Mouse (Mus musculus): Measurements from ENCODE around the gene Bbs9. TPM values are rescaled to one million over a fixed set of nuclear protein-coding genes. Genes with fewer than 3 reads are reported as not detected.
A peak's percentile ranks its signal among the peaks of the same experiment; 100 is the strongest.

The Bbs9 gene
- total RNA-seq, 2 experiments from 2014 or later = 13.1 to 14.0 TPM

DNA sequence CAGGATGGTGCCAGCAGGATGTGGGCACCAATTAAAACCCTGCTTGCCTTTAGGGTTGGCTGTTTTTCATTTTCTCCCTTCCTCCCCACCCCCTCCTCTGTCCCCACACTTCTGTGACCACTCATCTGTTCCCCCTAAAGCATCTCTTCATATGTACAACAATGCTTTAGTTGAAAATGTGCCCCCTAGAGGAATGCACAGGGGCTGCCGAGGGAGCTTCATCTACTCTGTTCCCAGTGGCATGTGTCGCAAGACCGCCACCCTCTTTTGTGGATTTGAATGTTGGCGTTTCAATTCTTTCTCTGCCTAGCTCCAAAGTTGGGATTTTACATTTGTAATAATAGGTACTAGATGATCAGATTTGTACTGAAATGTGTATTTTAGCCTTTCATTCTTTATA, 204.0 kb downstream of the Bbs9 start:
- intact Hi-C loops (cut with DNase I) = loop anchor here (5.0 kb wide), 1 partner anchor 52 kb away; no protein-coding TSS in a partner anchor
- DNase-seq = no peak

DNA sequence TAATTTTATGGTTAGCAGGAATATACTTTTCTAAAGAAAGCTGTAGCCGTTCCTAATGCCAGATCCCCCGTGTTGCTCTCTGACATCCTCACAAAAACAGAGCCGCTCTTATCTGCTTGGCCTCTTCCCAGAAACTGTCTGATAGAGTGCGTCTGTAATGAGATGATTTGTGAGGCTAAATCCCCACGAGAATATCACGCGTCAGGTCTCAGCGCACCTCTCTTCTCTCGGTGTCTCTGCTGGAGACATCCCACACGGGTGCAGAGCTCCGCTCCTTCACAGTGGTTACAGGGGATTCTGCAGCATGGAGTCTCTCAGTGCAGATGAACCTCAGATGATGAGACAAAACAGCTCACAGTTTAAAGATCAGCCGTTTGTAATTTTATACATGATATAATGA, 204.5 kb downstream of the Bbs9 start:
- no peak for DNase-seq
- intact Hi-C loops (cut with DNase I) = no loop called here

DNA sequence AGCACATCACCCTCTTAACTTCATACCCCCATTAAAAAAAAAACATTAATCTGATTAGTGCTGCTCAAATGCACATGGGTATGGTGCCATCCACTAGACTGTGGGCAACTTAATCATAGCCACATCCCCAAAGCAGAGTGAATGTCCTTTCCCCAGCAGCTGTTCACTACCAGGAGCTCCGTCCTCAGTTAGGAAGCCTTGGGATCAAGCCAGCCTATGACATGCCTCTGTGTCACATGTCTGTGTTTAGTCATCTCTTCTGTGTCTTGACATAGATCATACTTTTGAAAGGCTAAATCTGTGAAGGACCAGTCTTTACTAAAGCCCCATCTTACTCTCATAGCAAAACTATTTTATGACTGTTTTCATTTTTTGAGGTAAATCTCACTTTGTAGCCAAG, 205.0 kb downstream of the Bbs9 start:
- intact Hi-C loops (cut with DNase I) = no loop called here
- peak; percentile 29 to 56 for DNase-seq

DNA sequence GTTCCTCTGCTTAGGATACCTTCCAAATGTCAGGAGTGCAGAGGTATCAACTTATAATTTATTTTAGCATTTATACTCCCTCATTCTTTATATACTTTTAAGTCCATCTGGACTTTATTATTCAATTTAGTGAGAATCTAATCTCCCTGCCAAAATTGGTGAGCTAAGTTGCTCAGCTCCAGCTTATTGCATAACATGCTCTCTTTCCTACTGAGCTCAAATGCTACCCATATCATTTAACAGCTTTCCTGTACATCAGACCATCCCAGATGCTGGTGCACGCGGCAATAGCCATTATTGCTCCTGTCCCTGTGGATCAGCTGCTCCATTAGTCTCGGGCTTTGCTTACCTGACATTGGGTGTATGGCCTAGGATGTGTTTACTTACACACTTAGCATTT, 208.3 kb downstream of the Bbs9 start:
- no peak for DNase-seq
- intact Hi-C loops (cut with DNase I) = no loop called here

DNA sequence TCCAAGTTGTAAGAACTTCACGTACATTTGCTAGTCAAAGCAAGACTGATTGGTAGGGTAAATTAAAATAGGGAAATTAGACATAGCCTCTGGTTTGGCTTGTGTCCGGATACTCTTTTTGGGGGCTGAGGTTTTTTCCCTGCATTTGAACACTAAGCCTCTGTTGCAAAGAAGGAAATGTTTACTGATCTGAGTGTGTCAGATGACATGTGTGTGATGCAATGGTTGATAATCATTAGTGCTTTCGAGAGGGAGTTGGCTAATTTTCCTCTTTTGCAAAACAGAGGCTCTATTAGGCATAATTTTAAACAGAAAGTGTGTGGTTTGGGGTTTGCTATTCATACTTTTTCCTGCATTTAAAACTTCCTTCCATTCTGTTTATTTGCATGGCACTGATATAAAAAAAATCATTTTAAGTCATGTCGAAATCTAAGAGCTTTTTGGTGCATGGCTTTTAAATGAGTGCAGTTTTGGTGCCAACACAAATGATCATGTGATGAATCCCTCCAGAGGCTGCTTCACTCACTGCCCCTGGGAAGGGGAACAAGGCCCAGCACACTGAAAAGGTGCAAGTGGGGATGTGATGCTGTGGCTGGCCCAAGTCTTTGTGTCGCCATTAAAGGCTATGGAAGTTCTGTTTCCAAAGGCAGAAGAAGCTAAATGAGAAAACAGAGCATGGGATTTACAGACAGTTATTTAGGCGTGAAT, 211.4 kb downstream of the Bbs9 start:
- DNase-seq = no peak
- intact Hi-C loops (cut with DNase I) = no loop called here

DNA sequence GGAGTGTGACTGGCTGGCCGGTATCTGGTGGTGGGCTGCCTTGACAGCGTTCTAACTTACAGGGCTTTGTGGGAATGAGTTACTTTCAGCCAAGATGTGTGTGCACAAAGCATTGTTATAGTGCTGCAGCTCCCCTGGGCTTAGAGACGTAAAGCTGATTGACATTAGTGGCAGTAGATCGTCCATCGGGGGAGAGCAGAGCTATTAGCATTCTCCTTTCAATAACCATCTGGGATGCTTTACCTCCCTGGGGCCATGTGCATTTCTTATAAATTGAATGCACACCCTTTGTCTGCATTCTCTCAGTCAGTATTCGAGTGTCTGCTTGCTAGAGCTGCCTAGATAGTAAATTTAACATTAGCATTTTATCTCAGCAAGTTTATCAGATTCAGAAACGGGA, 214.7 kb downstream of the Bbs9 start:
- no peak for DNase-seq
- intact Hi-C loops (cut with DNase I) = no loop called here

DNA sequence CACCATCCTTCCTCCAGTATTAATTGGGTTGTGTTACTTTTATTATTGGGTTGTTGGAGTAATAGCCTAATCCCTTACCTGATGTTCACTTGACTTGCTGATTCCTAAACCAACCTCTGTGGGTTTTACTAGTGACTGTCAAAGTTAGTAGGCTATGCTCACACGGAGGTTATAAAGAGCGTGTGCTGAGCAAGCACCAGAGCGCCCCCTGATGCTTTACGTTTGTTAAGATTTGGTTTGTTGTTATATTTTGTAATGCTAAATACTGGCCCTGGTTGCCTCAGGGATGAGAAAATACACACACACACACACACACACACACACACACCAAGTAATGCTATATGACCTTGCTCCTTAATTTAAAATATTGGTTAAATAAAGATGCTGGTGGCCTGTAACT, 219.9 kb downstream of the Bbs9 start:
- intact Hi-C loops (cut with DNase I) = no loop called here
- no peak for DNase-seq

DNA sequence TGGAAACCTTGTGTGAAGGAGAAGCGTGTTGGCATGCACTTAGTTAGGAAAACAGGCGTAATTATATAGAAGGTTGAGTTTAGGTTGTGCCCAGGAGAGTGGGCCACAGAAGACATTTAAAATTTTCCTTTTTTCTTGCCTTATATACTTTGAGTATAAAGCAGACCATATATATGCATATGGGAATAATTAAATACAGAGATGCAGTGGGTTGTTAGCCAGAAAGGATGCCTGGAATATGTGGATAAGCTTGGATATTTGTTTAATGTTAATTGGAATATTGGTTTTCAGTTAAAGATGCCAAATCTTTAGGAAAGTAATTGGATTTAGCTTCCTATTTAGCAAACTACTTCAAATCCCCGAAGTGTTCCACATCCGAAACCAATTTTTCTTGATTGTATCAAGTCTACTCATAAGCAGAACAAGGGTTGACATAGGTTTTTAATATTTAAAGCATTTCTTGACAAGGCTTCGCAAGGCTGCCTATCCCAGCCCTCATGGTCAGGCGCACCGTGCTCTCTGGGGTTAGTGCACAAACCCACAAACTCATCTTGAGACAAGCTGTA, 221.4 kb downstream of the Bbs9 start:
- intact Hi-C loops (cut with DNase I) = no loop called here
- no peak for DNase-seq

DNA sequence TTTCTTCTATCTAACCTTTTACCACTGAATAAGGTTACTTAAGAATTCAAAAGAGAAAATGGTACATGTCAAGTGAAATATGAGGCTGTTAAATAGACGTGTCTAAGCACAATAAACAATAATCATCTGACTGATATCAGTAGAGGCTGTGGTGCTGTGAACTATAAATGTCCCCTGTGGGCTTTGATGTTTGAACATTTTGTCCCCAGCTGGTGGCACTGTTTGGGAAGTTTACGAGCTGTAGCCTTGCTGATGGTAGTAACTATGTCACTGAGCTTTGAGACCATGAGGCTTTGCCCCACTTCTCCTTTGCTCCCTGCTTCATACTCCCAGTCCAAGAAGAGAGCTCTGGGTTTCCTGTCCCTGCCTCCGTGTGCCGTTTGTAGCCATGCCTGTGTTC, 222.3 kb downstream of the Bbs9 start:
- no peak for DNase-seq
- intact Hi-C loops (cut with DNase I) = no loop called here

DNA sequence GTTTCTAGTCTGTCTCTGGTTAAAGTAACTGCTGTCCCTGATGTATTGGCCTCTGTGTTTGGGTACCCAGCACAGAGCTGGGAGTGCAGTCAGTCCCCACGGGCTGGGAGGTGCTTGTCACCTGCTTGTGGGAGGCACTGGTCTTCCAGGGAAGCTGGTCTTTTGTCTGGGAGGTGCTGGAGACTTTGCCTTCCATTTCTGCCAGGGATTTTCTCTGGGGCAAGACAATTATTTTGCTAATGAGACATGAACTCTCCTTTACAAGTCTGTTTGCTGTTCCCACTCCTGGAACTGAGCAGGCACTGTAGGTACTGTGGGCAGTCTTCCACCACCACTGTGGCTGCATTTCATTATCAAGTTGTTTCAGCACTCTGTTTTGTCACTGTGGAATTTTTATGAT, 223.0 kb downstream of the Bbs9 start:
- no peak for DNase-seq
- intact Hi-C loops (cut with DNase I) = no loop called here

DNA sequence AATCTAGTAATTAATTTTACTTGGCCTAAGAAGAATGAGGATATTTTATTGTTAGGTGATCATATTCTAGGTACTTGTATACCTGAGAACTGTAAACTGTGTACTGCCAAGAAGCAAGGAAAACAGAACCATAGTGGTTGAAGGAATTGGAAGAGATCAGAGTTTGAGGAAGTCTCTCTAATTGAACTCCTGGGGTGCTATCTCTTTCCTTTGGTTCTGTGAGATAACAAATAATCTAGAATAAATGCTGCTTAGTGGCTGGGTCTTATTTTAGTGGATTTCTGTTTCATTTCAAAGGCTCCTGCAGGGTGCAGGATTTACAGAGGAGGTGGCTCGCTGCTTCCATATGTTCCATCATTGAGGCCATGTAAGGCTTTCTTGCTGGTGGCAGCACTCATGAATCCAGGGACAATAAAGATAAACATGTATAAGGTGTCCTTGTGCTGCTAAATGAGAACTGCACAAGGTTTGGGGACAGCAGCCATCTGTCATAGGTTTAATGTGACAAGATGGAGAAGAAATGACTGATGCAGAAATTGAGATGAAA, 226.6 kb downstream of the Bbs9 start:
- DNase-seq = no peak
- intact Hi-C loops (cut with DNase I) = loop anchor here (10.0 kb wide), 2 partner anchors 77 to 147 kb away; no protein-coding TSS in a partner anchor

DNA sequence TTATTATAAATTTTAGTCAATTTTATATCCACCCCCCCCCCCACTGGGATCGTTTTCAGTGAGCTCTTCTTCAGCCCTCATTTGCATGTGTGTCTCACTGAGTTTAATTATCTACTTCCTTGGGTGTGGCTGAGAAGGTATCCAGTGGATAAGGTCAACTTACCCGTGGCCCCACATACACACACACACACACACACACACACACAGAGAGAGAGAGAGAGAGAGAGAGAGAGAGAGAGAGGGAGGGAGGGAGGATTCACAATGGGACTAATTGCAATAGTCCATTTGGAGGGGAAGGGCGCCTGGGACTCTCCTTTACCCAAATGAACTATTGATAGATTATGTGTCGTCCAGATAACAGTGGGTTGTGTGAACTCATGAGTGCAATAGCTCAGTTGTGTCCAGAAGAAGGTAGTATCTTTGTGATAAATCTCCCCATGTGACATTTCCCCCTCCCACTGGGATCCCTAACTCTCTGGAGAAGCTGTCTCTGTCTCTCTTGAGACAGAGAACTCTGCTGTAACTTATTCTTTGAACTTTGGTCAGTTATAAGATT, 227.4 kb downstream of the Bbs9 start:
- intact Hi-C loops (cut with DNase I) = loop anchor here (10.0 kb wide), 2 partner anchors 78 to 148 kb away; no protein-coding TSS in a partner anchor
- no peak for DNase-seq

DNA sequence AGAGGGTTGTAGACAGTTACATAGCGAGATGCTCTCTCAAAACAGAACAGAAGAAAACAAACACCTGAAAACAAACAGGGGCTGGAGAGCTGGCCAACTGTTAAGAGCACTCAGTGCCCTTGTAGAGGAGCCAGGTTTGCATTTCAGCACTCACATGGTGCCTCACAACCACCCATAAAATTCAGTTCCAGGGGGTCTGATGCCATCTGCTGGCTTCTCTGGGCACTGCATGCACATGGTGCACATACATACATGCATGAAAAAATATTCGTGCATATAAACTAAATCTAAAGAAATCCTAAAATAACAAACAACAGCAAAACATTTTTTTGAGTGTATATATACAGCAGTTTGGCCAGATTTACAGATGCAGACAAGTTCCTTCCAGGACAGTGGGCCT, 228.0 kb downstream of the Bbs9 start:
- intact Hi-C loops (cut with DNase I) = loop anchor here (10.0 kb wide), 2 partner anchors 79 to 149 kb away; no protein-coding TSS in a partner anchor
- DNase-seq = no peak

DNA sequence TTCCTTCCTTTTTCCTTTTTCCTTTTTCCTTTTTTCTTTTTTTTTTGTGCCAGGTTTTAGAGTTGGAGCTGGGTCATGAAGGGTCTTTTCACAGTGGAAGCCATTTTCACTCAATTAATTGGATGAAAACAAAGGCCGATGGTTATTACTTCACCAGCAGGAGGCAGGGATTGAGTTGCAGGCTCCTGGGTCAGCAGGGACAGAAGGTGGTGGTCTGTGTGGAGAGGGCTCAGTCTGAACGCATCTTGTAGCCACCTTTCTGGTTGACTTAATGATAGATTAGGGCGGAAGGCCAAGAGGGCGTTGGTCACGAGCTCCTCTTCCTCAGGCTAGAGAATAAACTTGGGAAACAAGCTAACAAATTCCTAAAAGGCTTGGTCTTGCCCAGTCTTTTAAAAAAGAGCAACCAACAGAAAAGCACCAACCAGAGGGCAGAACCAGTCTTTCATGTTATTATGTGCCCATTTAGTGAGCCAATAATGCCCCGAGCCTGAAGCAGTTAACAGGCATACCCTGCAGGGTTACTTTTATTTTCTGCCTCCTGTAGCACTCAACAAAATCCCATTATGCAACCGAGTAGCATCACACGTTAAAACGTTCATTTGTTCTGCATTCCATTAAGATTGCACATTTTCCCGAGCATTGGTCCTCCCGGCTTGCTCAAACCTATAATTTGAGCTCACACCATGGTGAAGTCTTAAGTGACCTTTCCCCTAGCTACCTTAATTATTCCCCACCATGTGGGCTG, 231.8 kb downstream of the Bbs9 start:
- intact Hi-C loops (cut with DNase I) = loop anchor here (10.0 kb wide), 2 partner anchors 83 to 153 kb away; no protein-coding TSS in a partner anchor
- no peak for DNase-seq

DNA sequence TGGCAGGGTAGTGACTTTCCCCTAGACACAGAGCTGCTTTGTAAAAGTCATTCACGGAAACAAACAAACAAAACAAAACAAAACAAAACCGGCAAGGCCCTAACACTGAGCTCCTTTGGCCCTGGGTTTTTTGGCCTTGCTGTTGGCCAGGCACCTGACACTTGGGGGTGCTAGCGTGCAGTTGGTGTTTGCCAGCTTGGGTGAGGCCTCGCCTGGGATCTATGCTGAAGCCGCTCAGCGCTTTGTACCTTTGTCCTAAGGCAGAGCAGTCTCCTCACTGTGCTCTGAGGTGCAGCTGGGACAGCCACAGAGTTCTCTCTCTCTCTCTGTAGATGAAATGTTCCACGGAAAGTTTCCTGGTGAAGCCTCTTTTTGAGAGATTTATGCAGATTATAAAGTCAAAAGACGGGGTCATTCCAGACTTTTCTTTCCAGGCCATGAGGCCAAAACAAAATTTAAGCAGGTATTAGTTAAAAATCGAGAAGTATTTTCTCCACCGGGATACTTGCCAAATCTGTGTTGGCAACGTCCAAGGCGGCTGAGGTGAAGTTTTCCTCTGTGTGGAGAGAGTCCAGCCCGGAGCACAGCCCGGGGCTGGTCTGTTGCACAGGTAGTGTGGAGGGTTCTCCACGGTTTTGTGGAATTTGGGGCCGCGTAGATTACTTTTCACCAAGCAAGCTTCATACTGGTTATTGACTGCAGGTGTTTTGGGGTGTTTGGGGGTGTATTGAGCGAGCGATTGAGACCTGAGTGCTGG, 233.6 kb downstream of the Bbs9 start:
- intact Hi-C loops (cut with DNase I) = loop anchor here (10.0 kb wide), 2 partner anchors 84 to 154 kb away; no protein-coding TSS in a partner anchor
- peak; percentile 65 to 78 for DNase-seq

DNA sequence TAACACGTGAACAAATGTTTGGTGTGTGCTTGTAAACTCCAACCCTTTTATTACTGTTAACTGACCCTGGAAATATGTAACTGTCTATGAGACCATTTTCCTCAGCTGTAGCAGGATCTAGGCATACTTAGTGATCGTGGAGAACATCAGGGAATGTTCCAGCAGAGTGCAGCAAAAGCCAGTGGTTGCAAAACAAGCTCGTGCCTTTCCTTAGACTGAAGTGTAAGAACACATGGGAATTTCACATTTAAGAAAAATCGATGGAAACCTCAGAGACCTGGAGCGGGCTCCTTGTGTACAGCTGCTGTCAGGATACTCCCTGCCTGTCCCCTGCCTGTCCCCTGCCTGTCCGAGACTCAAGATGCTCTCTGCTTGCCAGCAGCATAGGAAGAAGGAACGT, 234.5 kb downstream of the Bbs9 start:
- DNase-seq = peak in 1 of 2 experiments; percentile 29
- intact Hi-C loops (cut with DNase I) = loop anchor here (10.0 kb wide), 2 partner anchors 305 to 505 kb away; no protein-coding TSS in a partner anchor

DNA sequence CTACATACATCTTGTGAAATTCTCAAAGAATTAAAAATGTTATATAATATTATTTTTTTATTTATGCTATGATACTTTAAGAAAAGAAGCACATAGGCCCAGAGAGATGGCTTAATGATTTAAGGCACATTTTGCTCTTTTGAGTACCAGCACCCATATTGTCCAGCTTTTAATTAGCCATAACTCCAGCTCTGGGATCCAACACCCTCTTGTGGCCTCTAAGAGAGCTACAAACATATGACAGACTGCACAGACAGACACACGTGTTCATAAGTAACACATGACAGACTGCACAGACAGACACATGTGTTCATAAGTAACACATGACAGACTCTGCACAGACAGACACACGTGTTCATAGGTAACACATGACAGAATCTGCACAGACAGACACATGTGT, 235.8 kb downstream of the Bbs9 start:
- intact Hi-C loops (cut with DNase I) = loop anchor here (10.0 kb wide), 2 partner anchors 303 to 503 kb away; no protein-coding TSS in a partner anchor
- DNase-seq = no peak

DNA sequence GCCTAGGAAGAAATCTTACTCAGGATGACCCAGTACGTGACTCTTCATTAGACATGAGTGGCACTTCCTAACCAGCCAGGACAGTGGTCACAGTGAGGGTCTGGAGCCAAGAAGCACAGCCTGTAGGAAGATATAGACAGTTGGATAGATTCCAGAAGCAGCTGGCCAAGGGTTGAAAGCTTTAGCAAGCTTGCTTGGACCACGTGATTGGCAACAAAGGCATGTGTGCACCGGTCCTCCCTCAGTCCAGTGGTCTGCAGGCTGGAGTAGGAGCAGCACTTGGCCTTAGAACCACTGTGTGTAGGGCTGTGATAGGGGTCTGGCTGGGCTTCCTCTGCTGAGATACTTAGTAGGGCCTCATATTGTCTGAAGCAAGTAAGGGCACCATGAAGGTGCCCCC, 237.2 kb downstream of the Bbs9 start:
- DNase-seq = no peak

DNA sequence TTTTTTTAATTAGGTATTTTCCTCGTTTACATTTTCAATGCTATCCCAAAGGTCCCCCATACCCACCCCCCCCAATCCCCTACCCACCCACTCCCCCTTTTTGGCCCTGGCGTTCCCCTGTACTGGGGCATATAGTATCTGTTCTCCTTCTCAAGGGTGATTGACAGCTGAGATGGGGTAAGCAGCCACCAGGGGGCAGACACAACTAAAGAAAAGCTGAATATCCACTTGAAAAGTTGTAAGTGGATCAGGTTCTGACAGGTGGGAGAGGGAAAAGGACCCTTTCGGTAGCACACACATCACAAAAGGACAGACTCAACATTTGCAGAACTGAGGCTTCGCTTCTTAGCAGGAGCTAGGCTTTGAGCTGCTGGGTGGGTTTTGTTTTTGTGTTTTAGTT, 237.8 kb downstream of the Bbs9 start:
- intact Hi-C loops (cut with DNase I) = loop anchor here (10.0 kb wide), 2 partner anchors 302 to 502 kb away; no protein-coding TSS in a partner anchor
- DNase-seq = peak; percentile 57 to 75

More for the DNA sequence above, 237.2 kb downstream of the Bbs9 start:
- intact Hi-C loops (cut with DNase I) = loop anchor here (10.0 kb wide), 2 partner anchors 302 to 502 kb away; no protein-coding TSS in a partner anchor

DNA sequence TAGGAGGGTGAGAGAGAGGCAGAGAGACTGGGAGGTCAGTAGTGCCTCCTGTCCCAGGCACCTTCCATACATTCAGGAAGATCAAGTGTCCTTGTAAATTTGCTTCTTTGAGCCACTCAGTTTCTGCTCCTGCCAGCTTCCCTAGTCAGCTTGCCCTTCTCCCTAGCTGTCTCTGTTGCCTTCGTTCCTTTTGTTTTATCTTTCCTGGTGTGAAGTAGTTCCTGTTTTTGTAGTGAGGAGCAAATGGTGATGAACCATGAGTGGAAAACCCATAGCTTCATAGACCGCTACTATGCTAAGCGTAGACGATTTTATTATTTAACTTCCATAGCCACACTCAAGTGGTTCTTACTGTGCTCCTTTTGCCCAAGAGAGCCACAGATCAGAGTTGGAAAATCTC, 242.1 kb downstream of the Bbs9 start:
- DNase-seq = no peak
- intact Hi-C loops (cut with DNase I) = loop anchor here (10.0 kb wide), 2 partner anchors 297 to 497 kb away; no protein-coding TSS in a partner anchor
